Mouse (Mus musculus): ENCODE data around the gene Pilrb2.

Gene Pilrb2

GRCm38 (mm10) chr5:137833500-137833899 is 38.1 kb downstream of the Pilrb2 start:
- in situ Hi-C loops (cut with MboI, MseI): no loop called here

GRCm38 (mm10) chr5:137831506-137831905 is 40.1 kb downstream of the Pilrb2 start:
- in situ Hi-C loops (cut with MboI, MseI): no loop called here

- in situ Hi-C loops (cut with MboI, MseI): no loop called here
These were observed 40.5 kb downstream of the Pilrb2 start for GRCm38 (mm10) chr5:137831106-137831505.

GRCm38 (mm10) chr5:137830238-137830637 is 41.4 kb downstream of the Pilrb2 start:
- in situ Hi-C loops (cut with MboI, MseI): no loop called here

- in situ Hi-C loops (cut with MboI, MseI): no loop called here
These were observed 42.9 kb downstream of the Pilrb2 start for GRCm38 (mm10) chr5:137828694-137829093.

GRCm38 (mm10) chr5:137826421-137826820 is 45.2 kb downstream of the Pilrb2 start:
- in situ Hi-C loops (cut with MboI, MseI): no loop called here

- in situ Hi-C loops (cut with MboI, MseI): no loop called here
These were observed 45.6 kb downstream of the Pilrb2 start for GRCm38 (mm10) chr5:137825971-137826370.

- in situ Hi-C loops (cut with MboI, MseI): no loop called here
These were observed 46.6 kb downstream of the Pilrb2 start for GRCm38 (mm10) chr5:137825030-137825429.

- in situ Hi-C loops (cut with MboI, MseI): no loop called here
These were observed 48.1 kb downstream of the Pilrb2 start for GRCm38 (mm10) chr5:137823455-137824045.

GRCm38 (mm10) chr5:137822602-137823001 is 49.0 kb downstream of the Pilrb2 start:
- in situ Hi-C loops (cut with MboI, MseI): no loop called here

GRCm38 (mm10) chr5:137822126-137822525 is 49.5 kb downstream of the Pilrb2 start:
- in situ Hi-C loops (cut with MboI, MseI): no loop called here

GRCm38 (mm10) chr5:137817466-137818222 is 54.0 kb downstream of the Pilrb2 start:
- in situ Hi-C loops (cut with MboI, MseI): no loop called here

Data from regulatory T cell (primary cell).